Mouse (Mus musculus) heart, adult 8-10 months (tissue): ENCODE measurements at regions not wholly inside any gene's neighbourhood (a gene's known extent, or its start where the extent isn't known, plus 50 kb on each side); places are given as distances from the start of the nearest gene placed in this dataset.

Experiments used
- DNase-seq: peaks from one replicate; pipeline ENCODE4 v3.0.0; 2022; ENCODE audit warnings: low spot score

- no peak for DNase-seq
Observed at GRCm38 (mm10) chr7:135767493-135767892, 51.3 kb upstream of the Mki67 start.

DNA sequence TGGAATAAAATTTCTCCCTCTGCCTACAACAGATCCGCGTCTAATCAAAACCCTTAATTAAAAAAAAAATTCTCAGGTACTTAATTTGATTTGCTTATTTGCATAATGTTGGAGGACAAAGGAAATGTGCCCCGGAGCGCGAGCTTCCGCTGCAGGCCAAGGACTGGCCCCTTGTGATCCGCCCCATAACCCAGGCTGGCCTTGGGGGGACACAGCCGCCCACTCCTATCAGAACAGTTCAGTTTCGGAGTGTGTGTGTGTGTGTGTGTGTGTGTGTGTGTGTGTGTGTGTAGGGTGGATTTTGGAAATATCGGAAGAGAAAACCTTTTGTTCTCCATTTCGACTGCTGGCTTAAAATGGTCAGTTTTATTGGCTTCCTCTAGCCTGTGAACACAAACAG is 51.9 kb upstream of the Mki67 start:
- DNase-seq = no peak

DNA sequence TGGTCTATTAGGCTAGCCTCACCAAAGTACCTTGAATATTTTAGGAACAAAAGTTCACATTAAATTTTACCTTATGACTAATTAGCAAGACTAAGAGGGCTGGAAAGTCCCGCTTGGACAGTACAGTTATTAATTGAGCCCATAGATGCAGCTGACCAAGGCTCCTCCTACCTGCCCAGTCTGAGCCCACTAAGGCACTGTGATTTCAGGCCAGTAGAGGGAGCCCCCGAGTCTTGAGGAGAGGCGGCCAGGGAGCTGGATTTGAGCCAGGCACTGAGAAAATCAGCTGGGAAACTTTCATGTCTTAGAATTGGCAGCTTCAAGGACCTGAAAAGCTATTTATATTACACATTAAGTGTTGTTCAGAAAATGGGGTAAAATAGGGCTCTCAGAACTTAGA is 52.4 kb upstream of the Mki67 start:
- peak; percentile 87 for DNase-seq

DNA sequence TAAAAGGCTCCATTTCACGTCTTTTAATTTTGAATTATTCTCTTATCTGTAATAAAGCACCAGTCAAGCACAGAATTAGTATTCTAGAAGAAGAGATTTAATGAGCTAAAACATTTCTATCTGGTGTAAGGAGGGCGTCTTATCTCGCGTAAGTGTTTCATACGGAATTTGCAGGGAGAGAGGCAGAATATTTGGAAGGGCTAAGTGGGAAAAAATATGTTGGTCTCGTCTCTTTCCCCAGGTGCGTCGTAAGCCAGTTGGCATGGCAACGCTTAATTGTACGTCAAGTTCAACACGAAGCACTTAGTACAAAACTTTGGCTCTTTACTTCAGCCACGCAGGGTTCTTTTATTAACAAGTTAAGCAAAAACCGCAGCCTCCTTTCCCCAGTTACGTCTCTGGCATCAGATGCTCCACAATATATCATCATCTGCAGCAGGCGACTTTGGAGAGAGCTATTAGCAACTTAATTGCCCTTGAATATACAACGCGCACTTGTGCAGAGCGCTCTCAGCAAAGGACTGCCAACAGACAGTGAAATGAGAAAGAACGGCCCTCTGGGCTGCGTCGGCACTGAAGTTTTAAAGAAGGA is 53.0 kb upstream of the Mki67 start:
- no peak for DNase-seq

DNA sequence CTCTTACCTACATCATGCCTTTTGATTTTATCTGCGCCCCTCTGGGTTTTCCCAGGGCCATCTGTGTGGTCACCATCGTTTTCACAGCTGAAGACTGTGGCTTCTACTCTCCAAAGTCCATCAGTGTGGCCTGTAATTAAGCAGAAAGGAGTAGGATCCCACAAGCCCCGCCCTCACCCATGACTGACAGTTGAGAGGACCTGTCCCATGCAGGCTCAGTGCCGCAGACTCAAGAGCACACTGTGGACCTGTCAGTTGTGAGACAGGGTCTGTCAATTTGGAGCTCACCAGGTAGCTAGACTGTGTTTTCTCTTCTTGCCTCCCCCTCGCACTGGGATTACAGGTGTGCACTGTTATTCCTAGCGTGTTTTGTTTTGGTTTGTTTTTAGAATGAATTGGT is 53.9 kb upstream of the Mki67 start:
- DNase-seq = no peak

GRCm38 (mm10) chr7:135775832-135776433 is 59.8 kb upstream of the Mki67 start:
- no peak for DNase-seq

GRCm38 (mm10) chr7:135790167-135790566 is 74.0 kb upstream of the Mki67 start:
- DNase-seq = no peak

GRCm38 (mm10) chr7:135790978-135791377 is 74.8 kb upstream of the Mki67 start:
- DNase-seq = peak; percentile 33

DNA sequence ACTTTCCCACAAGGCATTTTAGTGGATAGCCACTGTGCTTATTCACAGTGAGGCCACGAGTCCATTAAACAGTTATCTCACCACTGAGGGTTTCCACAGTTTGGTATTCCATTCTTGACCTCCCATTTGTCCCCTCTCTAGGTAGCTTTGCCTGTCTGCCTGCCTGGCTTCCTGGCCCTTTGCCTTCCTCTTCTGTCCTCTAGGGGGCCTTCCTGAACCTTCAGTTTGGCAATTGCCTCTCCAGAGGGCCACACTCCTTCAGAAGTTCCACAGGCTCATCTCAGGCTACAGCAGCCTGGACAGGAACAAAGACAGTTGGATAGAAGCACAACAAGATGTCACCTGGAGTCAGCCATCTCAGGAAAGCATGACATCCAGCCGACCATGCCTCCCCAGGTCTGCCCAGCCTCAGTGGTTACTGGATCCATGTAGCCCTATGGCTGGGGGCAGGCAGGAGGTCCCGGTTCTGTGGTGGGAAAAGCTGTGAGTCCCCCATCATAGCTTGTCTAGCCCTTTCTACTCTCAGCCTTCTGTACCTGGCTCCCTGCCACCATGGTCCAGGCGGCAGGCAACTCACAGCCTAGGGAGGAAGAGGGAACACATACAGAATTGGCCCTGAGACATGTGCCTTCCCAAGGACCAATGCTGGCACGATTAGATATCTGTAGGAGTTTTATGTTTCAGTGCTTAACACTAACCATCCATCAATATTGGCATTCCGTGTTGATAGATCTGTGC is 76.0 kb upstream of the Mki67 start:
- DNase-seq = no peak

DNA sequence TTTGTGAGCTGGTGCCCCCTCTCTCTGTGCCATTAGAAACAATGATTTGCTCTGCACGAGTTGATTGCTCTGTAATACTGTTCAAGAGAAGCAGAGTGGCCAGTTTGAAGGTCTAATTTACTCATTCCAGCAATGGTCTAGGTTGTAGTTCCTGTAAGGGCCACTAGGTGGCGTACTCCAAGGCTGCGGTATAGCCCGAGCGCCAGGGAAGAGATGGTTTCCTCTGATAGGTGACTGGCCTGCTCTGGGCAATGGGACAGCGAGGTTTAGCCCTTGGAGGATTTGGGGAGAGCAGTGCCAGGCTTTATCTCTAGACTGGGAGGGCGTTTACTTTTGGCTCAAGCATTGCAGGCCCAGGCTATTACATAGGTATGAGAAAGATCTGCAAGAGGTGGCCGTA is 76.8 kb upstream of the Mki67 start:
- DNase-seq = no peak

GRCm38 (mm10) chr7:135794238-135794637 is 78.1 kb upstream of the Mki67 start:
- no peak for DNase-seq

DNA sequence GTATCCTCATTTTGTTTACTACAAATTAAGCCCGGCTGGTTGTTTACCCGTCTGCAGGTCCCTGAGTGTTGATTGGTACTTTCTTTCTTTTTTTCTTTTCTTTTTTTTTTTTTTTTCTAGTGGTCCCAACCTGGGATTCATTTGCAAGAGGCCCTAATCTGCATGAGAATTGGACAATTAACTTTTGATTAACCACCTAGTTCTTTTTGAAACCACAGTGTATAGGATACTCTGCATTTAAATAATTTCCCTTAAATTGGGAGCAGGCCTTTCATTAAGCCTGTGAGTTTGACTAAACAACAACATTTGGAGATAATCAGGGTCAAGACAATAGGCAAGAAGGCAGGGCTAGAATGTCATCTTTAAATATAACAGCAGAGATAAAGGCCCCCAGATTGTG is 78.5 kb upstream of the Mki67 start:
- no peak for DNase-seq

DNA sequence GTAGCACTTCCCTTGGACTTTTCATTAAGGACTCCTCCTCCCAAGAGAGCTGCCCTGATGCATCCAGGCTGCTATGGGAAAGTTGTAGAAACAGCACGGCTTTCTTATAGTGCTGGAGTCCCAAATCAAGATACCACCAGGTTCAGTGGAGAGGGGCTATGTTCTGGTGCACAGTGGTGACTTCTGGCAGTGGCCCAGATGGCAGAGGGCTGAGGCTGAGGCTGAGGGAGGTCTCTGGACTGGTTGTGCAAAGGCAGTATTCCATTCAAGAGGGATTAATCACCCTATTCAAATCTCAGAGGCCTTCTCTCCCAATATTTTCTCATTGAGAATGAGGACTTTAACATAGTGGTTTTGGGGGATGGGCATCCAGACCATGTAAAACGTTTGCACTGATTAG is 82.3 kb upstream of the Mki67 start:
- no peak for DNase-seq

- peak; percentile 49 for DNase-seq
Observed at GRCm38 (mm10) chr7:135802598-135803121, 86.5 kb upstream of the Mki67 start.

DNA sequence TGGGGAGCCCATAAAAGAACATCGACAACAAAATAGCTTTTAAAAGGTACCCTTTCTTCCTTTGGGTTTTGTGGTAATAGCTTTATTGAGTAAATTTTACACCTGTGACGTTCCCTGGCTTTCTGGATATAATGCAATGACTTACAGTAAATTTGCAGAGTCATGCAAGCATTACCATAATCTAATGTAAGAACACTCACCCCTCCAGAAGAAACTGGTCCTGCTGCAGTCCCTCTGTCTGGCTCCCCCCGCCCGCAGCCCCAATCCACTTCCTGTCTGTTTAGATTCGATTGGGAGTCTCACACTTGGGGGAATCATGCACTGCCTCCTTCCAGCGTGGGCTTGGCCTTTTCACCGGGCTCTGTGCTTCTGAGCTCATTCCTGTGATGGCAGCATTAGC is 88.6 kb upstream of the Mki67 start:
- DNase-seq = no peak

- DNase-seq = no peak
Observed at GRCm38 (mm10) chr7:135806139-135806538, 90.0 kb upstream of the Mki67 start.

GRCm38 (mm10) chr7:135806673-135807072 is 90.5 kb upstream of the Mki67 start:
- DNase-seq = no peak

- no peak for DNase-seq
Observed at GRCm38 (mm10) chr7:135809167-135809566, 93.0 kb upstream of the Mki67 start.

- DNase-seq = no peak
Observed at GRCm38 (mm10) chr7:135809751-135810379, 93.7 kb upstream of the Mki67 start.

- no peak for DNase-seq
Observed at GRCm38 (mm10) chr7:135810971-135811370, 94.8 kb upstream of the Mki67 start.

- no peak for DNase-seq
Observed at GRCm38 (mm10) chr7:135813616-135814015, 97.5 kb upstream of the Mki67 start.

DNA sequence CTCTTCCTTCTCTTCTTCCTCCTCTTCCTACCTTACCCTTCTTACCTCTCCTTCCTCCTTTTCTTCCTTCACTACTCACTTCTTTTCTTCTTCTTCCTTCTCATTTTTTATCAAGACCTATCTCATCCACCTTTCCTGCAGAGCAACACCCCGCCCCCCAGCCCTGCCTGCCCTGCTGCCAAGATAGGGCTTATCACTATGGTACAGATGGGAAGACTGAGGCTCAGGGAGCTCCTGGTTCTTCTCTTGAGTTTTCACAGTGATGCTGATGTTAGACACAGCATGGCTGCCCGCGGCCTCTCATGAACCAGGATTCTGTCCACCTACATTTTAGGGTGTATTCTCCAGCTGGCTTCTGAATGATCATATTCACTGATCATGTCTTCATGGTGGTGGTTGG is 100.0 kb upstream of the Mki67 start:
- DNase-seq = no peak

- DNase-seq = no peak
Observed at GRCm38 (mm10) chr7:135817868-135818267, 101.7 kb upstream of the Mki67 start.
